Mouse (Mus musculus): ENCODE results near the gene Tnfrsf1b. TPM values are rescaled to one million over a fixed set of nuclear protein-coding genes. Genes with fewer than 3 reads are reported as not detected.

Gene Tnfrsf1b
- polyA plus RNA-seq, 1 experiment from 2014 or later: 8.3 TPM

DNA sequence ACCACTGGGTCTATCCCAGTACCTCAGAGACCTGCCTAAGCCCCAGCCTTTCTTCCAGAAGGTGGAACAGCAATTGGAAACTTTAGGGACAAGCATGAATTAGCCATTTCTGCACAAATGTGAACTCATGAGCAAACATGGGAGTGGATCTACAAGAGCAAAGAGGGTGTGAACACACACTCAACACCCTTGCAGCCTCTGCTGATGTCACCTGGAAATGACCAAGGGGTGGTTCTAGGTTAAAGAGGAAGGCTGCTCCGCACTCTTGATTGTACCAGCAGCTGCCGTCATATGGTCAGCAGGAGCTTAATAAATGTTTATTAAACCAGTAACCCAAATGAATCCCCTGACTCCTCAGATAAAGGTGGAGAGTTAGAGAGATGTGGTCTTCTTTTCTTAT is 16.0 kb downstream of the Tnfrsf1b start:
- Histone ChIP-seq H3K4me2 (ENCODE audit: low read depth, low read length) (no peak overlapping the region), H3K4me3 (replicated peaks; ENCODE audit: low read length) (no peak overlapping the region), H3K27me3 (ENCODE audit: control insufficient read depth, insufficient read depth, low read length) (no peaks in the 10 kb centered on the region), H3K4me1 (ENCODE audit: control insufficient read depth, insufficient read depth, low read length) (0 out of 2 replicates have a peak, but pooled peaks cover 3% of the 10 kb centered on the region), H3K9me3 (replicated peaks; ENCODE audit: control insufficient read depth, low read length) (no peaks in the 10 kb centered on the region), H3K27ac (ENCODE audit: low read length) (no peak overlapping the region), H3K9ac (ENCODE audit: low read length) (no peak overlapping the region), H3K36me3 (ENCODE audit: control insufficient read depth, insufficient read depth, low read length) (no peaks in the 10 kb centered on the region)
- WGBS: 81% methylated on average over 2 of the region's 2 CpGs
- no peak for ATAC-seq (ENCODE audit: insufficient read depth, low FRiP score)

DNA sequence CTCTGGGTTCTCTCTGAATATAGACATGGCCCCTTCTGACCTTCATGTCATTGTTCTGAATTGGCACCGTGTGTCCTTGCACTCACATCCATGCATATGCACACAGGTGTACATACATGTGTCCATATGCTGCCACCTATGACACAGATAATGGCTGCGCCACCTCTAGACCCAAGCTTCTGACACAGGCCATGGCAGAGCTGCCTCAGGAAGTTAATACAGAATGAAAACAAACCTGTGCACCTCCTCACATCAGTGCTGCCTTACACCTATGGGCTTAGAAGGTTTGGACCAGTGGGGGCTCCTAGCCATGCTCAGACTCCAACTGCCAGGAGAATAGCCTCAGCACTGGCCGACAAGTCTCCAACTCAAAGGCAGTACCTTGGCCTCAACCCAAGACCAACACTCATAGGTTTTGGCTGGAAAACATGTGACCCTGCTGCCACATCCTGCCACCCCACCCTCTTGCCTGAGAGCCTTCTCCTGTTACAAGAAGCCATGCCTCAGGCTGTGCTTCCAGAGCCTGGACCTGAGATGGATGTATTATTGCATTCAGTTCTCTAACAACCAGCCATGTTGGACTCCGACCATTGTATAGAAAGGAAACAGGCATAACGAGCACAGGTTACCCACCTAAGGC is 17.0 kb downstream of the Tnfrsf1b start:
- Histone ChIP-seq H3K9me3 (replicated peaks; ENCODE audit: control insufficient read depth, low read length) (no peaks in the 10 kb centered on the region), H3K4me1 (ENCODE audit: control insufficient read depth, insufficient read depth, low read length) (0 out of 2 replicates have a peak, but pooled peaks cover 3% of the 10 kb centered on the region), H3K4me2 (ENCODE audit: low read depth, low read length) (no peak overlapping the region), H3K36me3 (ENCODE audit: control insufficient read depth, insufficient read depth, low read length) (no peaks in the 10 kb centered on the region), H3K9ac (ENCODE audit: low read length) (no peak overlapping the region), H3K4me3 (replicated peaks; ENCODE audit: low read length) (no peak overlapping the region), H3K27ac (ENCODE audit: low read length) (no peak overlapping the region), H3K27me3 (ENCODE audit: control insufficient read depth, insufficient read depth, low read length) (no peaks in the 10 kb centered on the region)
- ATAC-seq (ENCODE audit: insufficient read depth, low FRiP score): no peak; the same call in 1 of the 2 replicates
- WGBS: 88% methylated on average over 5 of the region's 5 CpGs

DNA sequence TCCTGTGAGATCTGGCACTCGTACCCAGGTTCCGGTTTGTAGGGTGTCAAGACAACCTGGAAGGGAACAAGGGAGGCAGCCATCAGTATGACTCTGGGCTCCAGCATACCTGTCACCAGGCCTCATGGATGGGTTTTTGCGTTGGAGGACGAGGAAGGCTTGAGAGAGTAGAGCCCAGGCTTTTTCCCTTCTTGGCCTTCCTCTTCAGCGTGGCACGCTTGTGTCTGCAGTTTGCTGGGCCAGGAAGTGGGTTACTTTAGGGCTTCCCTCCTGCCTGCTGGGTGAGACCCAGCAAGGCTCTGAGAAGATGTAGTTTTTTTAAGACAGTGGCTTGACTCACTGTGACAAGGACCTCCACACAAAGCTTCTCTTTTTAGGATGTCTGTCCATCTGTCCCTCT is 17.6 kb downstream of the Tnfrsf1b start:
- Histone ChIP-seq H3K9ac (ENCODE audit: low read length) (no peak overlapping the region), H3K4me3 (replicated peaks; ENCODE audit: low read length) (no peak overlapping the region), H3K9me3 (replicated peaks; ENCODE audit: control insufficient read depth, low read length) (no peaks in the 10 kb centered on the region), H3K4me1 (ENCODE audit: control insufficient read depth, insufficient read depth, low read length) (0 out of 2 replicates have a peak, but pooled peaks cover 3% of the 10 kb centered on the region), H3K4me2 (ENCODE audit: low read depth, low read length) (no peak overlapping the region), H3K27me3 (ENCODE audit: control insufficient read depth, insufficient read depth, low read length) (no peaks in the 10 kb centered on the region), H3K36me3 (ENCODE audit: control insufficient read depth, insufficient read depth, low read length) (no peaks in the 10 kb centered on the region), H3K27ac (ENCODE audit: low read length) (no peak overlapping the region)
- 87% methylated on average over 6 of the region's 6 CpGs for WGBS
- no peak for ATAC-seq (ENCODE audit: insufficient read depth, low FRiP score)

DNA sequence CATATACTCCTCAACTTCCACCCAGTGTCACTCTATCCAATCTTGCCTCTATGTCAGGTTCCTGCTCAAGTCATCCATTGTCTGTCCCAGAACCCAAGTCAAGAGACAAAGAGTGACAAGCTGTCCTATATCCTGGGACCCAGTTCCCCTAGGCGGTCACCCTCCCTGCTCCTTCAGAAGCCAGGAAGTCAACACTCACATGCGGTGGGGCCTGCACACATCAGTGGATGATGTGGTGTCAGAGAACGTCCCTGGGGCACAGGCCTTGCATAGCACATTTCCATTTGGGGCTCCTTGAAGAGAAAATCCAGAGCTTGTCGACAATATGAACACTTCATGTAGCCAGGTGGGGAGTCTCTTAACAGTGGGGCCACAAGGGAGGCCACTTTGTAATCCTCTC is 22.1 kb downstream of the Tnfrsf1b start:
- Histone ChIP-seq H3K4me2 (ENCODE audit: low read depth, low read length) (no peak overlapping the region), H3K4me3 (replicated peaks; ENCODE audit: low read length) (no peak overlapping the region), H3K4me1 (ENCODE audit: control insufficient read depth, insufficient read depth, low read length) (no peaks in the 10 kb centered on the region), H3K27me3 (ENCODE audit: control insufficient read depth, insufficient read depth, low read length) (no peaks in the 10 kb centered on the region), H3K36me3 (ENCODE audit: control insufficient read depth, insufficient read depth, low read length) (no peaks in the 10 kb centered on the region), H3K27ac (ENCODE audit: low read length) (no peak overlapping the region), H3K9me3 (replicated peaks; ENCODE audit: control insufficient read depth, low read length) (no peaks in the 10 kb centered on the region), H3K9ac (ENCODE audit: low read length) (no peak overlapping the region)
- 83% methylated on average over 4 of the region's 4 CpGs for WGBS
- ATAC-seq (ENCODE audit: insufficient read depth, low FRiP score): no peak

DNA sequence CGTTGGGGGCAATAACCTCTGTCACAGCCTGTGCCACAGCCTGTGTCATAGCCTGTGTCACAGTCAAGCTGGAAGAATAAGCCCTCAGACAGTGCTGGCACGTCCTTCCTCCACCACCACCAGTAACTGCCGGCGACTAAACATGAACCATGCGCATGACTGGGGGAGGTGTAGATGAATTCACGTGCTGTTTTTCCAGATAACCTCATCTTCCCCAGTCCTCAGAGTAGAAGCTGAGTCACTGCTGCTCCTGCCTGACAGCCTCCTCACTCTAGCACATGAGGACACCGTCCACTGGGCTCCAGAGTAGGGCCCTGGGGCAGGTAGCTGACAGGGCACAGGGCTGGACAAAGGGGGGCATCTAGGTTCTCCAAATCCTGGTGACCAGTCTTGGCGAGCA is 24.6 kb downstream of the Tnfrsf1b start:
- WGBS: 76% methylated on average over 8 of the region's 8 CpGs
- no peak overlapping the region for H3K4me3 ChIP-seq (replicated peaks; ENCODE audit: low read length)
- no peaks in the 10 kb centered on the region for H3K9me3 ChIP-seq (replicated peaks; ENCODE audit: control insufficient read depth, low read length)
- H3K27me3 ChIP-seq (ENCODE audit: control insufficient read depth, insufficient read depth, low read length): no peaks in the 10 kb centered on the region
- 0 out of 2 replicates have a peak, but pooled peaks have one; percentile 22 for ATAC-seq (ENCODE audit: insufficient read depth, low FRiP score)
- H3K4me1 ChIP-seq (ENCODE audit: control insufficient read depth, insufficient read depth, low read length): no peaks in the 10 kb centered on the region
- no peak overlapping the region for H3K9ac ChIP-seq (ENCODE audit: low read length)
- H3K4me2 ChIP-seq (ENCODE audit: low read depth, low read length): no peak overlapping the region
- H3K36me3 ChIP-seq (ENCODE audit: control insufficient read depth, insufficient read depth, low read length): no peaks in the 10 kb centered on the region
- H3K27ac ChIP-seq (ENCODE audit: low read length): no peak overlapping the region

DNA sequence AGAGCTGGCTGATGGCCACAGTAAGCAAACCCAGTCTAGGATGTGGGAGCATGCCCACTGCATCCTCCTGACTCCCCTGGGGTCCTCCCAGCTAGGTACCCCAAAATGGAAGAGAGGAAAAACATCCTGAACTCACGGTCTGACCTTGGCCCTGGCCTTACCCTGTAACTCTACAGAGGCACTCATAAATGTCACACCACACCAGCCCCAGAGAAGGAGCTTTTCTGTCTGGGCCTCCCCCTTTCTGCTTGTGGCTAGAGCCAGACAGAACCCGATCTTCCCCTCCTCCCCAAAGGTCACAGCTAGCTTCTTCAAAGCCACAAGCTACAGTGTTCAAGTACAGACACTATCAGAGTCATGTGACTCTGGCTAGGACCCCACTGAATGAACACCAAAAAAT is 25.3 kb downstream of the Tnfrsf1b start:
- no peak overlapping the region for H3K27ac ChIP-seq (ENCODE audit: low read length)
- H3K4me2 ChIP-seq (ENCODE audit: low read depth, low read length): no peak overlapping the region
- no peaks in the 10 kb centered on the region for H3K4me1 ChIP-seq (ENCODE audit: control insufficient read depth, insufficient read depth, low read length)
- 68% methylated on average over 2 of the region's 2 CpGs for WGBS
- no peak for ATAC-seq (ENCODE audit: insufficient read depth, low FRiP score)
- H3K4me3 ChIP-seq (replicated peaks; ENCODE audit: low read length): no peak overlapping the region
- H3K27me3 ChIP-seq (ENCODE audit: control insufficient read depth, insufficient read depth, low read length): no peaks in the 10 kb centered on the region
- H3K9me3 ChIP-seq (replicated peaks; ENCODE audit: control insufficient read depth, low read length): no peaks in the 10 kb centered on the region
- H3K36me3 ChIP-seq (ENCODE audit: control insufficient read depth, insufficient read depth, low read length): no peaks in the 10 kb centered on the region
- no peak overlapping the region for H3K9ac ChIP-seq (ENCODE audit: low read length)

DNA sequence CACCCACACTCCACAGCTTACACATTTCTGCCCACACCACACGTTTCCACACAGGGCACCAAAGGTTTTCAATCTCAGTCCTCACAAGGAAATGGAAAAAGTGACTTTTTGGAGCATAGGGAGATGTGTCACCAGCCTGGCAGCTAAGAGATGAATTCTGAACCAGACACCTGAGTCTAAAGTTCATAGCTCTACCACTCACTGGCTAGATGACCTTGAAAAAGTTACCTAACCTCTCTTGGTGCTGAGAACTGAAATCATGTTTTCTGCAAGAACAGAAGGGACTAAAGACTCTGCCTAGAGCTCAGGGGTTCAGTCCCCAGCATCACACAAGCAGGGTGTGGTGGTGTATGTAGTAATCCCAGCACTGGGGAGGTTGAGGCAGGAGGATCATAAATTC is 26.7 kb downstream of the Tnfrsf1b start:
- WGBS: 81% methylated on average over 1 of the region's 1 CpGs
- H3K4me3 ChIP-seq (replicated peaks; ENCODE audit: low read length): no peak overlapping the region
- no peaks in the 10 kb centered on the region for H3K4me1 ChIP-seq (ENCODE audit: control insufficient read depth, insufficient read depth, low read length)
- no peaks in the 10 kb centered on the region for H3K9me3 ChIP-seq (replicated peaks; ENCODE audit: control insufficient read depth, low read length)
- no peak overlapping the region for H3K27ac ChIP-seq (ENCODE audit: low read length)
- no peak for ATAC-seq (ENCODE audit: insufficient read depth, low FRiP score)
- no peaks in the 10 kb centered on the region for H3K27me3 ChIP-seq (ENCODE audit: control insufficient read depth, insufficient read depth, low read length)
- H3K4me2 ChIP-seq (ENCODE audit: low read depth, low read length): no peak overlapping the region
- no peak overlapping the region for H3K9ac ChIP-seq (ENCODE audit: low read length)
- H3K36me3 ChIP-seq (ENCODE audit: control insufficient read depth, insufficient read depth, low read length): no peaks in the 10 kb centered on the region

DNA sequence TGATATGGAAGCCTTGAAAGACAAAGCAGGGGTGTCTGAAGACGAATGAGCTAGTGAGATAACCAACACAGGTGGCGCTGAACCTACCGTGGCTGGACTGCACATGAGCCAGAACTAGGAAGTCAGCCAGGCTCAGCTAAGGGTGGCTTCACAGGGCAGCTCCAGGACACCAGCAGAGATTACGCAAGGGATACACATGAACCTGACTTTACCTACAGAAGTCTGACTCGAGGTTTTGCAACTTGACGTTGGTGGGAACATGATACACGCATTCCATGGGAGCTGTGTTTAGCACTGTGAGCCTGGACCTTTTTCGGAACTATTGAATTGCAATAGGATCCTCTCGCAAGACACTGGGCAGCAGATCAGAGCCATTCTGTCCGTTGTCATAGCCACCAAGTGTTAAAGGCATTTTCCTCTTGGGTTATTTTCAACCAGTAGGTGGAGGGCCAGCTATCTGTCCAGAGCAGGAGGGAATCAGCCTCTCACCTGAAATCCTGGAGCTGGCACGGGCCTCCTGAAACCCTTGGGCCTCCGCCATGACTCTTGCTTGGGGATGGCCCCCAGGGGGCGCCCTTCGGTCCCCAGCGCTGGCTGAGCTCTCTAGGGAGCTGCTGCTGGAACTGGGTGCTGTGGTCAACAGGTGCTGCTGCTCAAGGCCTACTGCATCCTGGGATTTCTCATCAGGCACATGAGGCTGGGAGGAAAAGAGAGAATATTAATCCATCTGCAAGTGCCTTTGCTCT is 27.3 kb downstream of the Tnfrsf1b start:
- Histone ChIP-seq H3K27ac (ENCODE audit: low read length) (no peak overlapping the region), H3K9me3 (replicated peaks; ENCODE audit: control insufficient read depth, low read length) (no peaks in the 10 kb centered on the region), H3K36me3 (ENCODE audit: control insufficient read depth, insufficient read depth, low read length) (no peaks in the 10 kb centered on the region), H3K4me1 (ENCODE audit: control insufficient read depth, insufficient read depth, low read length) (0 out of 2 replicates have a peak, but pooled peaks cover 5% of the 10 kb centered on the region), H3K9ac (ENCODE audit: low read length) (no peak overlapping the region), H3K27me3 (ENCODE audit: control insufficient read depth, insufficient read depth, low read length) (no peaks in the 10 kb centered on the region), H3K4me3 (replicated peaks; ENCODE audit: low read length) (no peak overlapping the region), H3K4me2 (ENCODE audit: low read depth, low read length) (no peak overlapping the region)
- 60% methylated on average over 15 of the region's 15 CpGs for WGBS
- no peak for ATAC-seq (ENCODE audit: insufficient read depth, low FRiP score)

DNA sequence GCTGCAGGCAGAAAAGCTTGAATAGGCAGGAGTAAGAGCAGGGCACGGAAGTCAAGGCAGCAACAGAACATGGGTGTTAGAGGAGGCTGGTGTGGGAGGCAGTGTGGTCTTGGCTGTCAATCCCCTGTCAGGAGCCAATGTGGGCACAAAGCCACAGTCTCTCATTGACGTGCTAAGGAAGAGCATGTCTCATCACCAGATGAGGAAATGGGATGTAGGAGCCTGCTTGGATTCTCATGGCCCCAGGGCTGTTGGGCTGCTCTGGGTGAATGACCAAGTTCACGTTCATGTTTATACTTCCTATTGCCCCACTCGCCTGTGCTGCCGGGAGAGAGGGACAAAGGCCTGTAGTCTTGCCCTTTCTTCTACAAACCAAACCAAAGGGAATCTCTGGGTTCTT is 28.8 kb downstream of the Tnfrsf1b start:
- H3K4me3 ChIP-seq (replicated peaks; ENCODE audit: low read length): no peak overlapping the region
- ATAC-seq (ENCODE audit: insufficient read depth, low FRiP score): no peak
- no peaks in the 10 kb centered on the region for H3K36me3 ChIP-seq (ENCODE audit: control insufficient read depth, insufficient read depth, low read length)
- H3K9me3 ChIP-seq (replicated peaks; ENCODE audit: control insufficient read depth, low read length): no peaks in the 10 kb centered on the region
- no peaks in the 10 kb centered on the region for H3K27me3 ChIP-seq (ENCODE audit: control insufficient read depth, insufficient read depth, low read length)
- WGBS: 76% methylated on average over 5 of the region's 5 CpGs
- no peak overlapping the region for H3K9ac ChIP-seq (ENCODE audit: low read length)
- 0 out of 2 replicates have a peak, but pooled peaks cover 8% of the 10 kb centered on the region for H3K4me1 ChIP-seq (ENCODE audit: control insufficient read depth, insufficient read depth, low read length)
- no peak overlapping the region for H3K27ac ChIP-seq (ENCODE audit: low read length)
- H3K4me2 ChIP-seq (ENCODE audit: low read depth, low read length): no peak overlapping the region
